Comparison of ENCODE assay signal across 23 mouse cellular contexts in genomic region chr5:130207299-130207698, GRCm38 (mm10). TPM values are rescaled to one million over a fixed set of nuclear protein-coding genes. Genes with fewer than 3 reads are reported as not detected.
DNase-seq lines count a peak whose midpoint lies in the region; ATAC-seq and TF ChIP-seq lines count a peak whose summit lies in the region.
"Had no signal": no experiment of that assay in that cellular context is flagged by ENCODE, and none has a peak within 500 bp of the region (broad histone marks: within the 10 kb centered on the region; RNA-seq: fewer than 3 reads in every experiment).

No protein-coding gene starts in this region.

- 0 out of 2 replicates have a peak overlapping the region, but pooled peaks have one; percentile 10 for H3K27ac ChIP-seq in gastrocnemius, adult 2 months
- H3K27ac ChIP-seq in lung, embryonic 16.5 days (ENCODE audit: low read length) = peak overlapping the region; percentile 45
- H3K27ac ChIP-seq: forebrain, embryonic 10.5 days; forebrain, embryonic 13.5 days; heart, adult 2 months; heart, embryonic 10.5 days; heart, embryonic 13.5 days; hindbrain, embryonic 12.5 days; hindbrain, embryonic 15.5 days had no signal

- DNase-seq in gastrocnemius, adult 2 months = no peak
- DNase-seq in gastrocnemius, postnatal 14 days = no peak
- peak; percentile 28 for DNase-seq in lung, postnatal 14 days
- peak; percentile 41 to 71 for DNase-seq in lung, postnatal 4 days
- no peak for DNase-seq in cerebellum, postnatal 14 days
- no peak for DNase-seq in left cerebral cortex, adult 9 months (ENCODE audit: low spot score in 2 of 2)
- no peak for DNase-seq in gastrocnemius, postnatal 36 days
- DNase-seq: adrenal gland, postnatal 10 days; cerebellum, adult 11 months; cerebellum, adult 2 months; cerebellum, postnatal 10 days; gastrocnemius, postnatal 25 days; heart, adult 2 months; heart, postnatal 14 days had no signal

- peaks cover 35% of the 10 kb centered on the region for H3K36me3 ChIP-seq in lung, embryonic 16.5 days (ENCODE audit: control insufficient read depth, insufficient read depth, low read length)

- WGBS in lung, embryonic 16.5 days = 65% methylated on average over 4 of the region's 4 CpGs

- H3K4me1 ChIP-seq in lung, embryonic 16.5 days (replicated peaks; ENCODE audit: control insufficient read depth, insufficient read depth, low read length) = 0 out of 2 replicates have a peak, but pooled peaks cover 2% of the 10 kb centered on the region
- H3K4me1 ChIP-seq: forebrain, embryonic 10.5 days; forebrain, embryonic 13.5 days; heart, embryonic 10.5 days; hindbrain, embryonic 12.5 days; hindbrain, embryonic 15.5 days had no signal

- H3K4me2 ChIP-seq in lung, embryonic 16.5 days (ENCODE audit: low read depth, low read length) = no peak overlapping the region
- H3K4me2 ChIP-seq: forebrain, embryonic 13.5 days; heart, embryonic 13.5 days; hindbrain, embryonic 12.5 days; hindbrain, embryonic 15.5 days had no signal

- no peak for TF ChIP-seq CTCF in gastrocnemius, adult 2 months (IDR thresholded peaks at IDR 0.05)

- peak; percentile 84 for ATAC-seq in lung, embryonic 16.5 days (ENCODE audit: low read depth)
- ATAC-seq: activated CD4-positive, CD25-positive, alpha-beta regulatory T cell, adult 4 months; forebrain, embryonic 13.5 days; forebrain, embryonic 16.5 days had no signal

- no peaks in the 10 kb centered on the region for H3K9me3 ChIP-seq in lung, embryonic 16.5 days (ENCODE audit: control insufficient read depth, low read length)
- H3K9me3 ChIP-seq: forebrain, embryonic 10.5 days; forebrain, embryonic 13.5 days; heart, embryonic 10.5 days; heart, embryonic 13.5 days; hindbrain, embryonic 12.5 days; hindbrain, embryonic 15.5 days had no signal

- H3K9ac ChIP-seq in lung, embryonic 16.5 days (ENCODE audit: low read length) = no peak overlapping the region
- H3K9ac ChIP-seq: forebrain, embryonic 13.5 days; heart, embryonic 13.5 days; hindbrain, embryonic 12.5 days; hindbrain, embryonic 15.5 days had no signal

- no peaks in the 10 kb centered on the region for H3K27me3 ChIP-seq in lung, embryonic 16.5 days (ENCODE audit: control insufficient read depth, insufficient read depth, low read depth, low read length)
- H3K27me3 ChIP-seq: forebrain, embryonic 13.5 days; heart, embryonic 13.5 days; hindbrain, embryonic 12.5 days; hindbrain, embryonic 15.5 days had no signal

- no peak overlapping the region for H3K4me3 ChIP-seq in gastrocnemius, adult 2 months
- H3K4me3 ChIP-seq in lung, embryonic 16.5 days (ENCODE audit: low read length) = no peak overlapping the region
- H3K4me3 ChIP-seq: forebrain, embryonic 10.5 days; forebrain, embryonic 13.5 days; heart, adult 2 months; heart, embryonic 10.5 days; heart, embryonic 13.5 days; hindbrain, embryonic 12.5 days; hindbrain, embryonic 15.5 days had no signal

- intact Hi-C loops in gastrocnemius, adult 2 months (cut with DNase I) = no loop called here
- intact Hi-C loops in gastrocnemius, postnatal 14 days (cut with DNase I; ENCODE audit: low total_unique reads) = no loop called here
- intact Hi-C loops in gastrocnemius, postnatal 36 days (cut with DNase I) = no loop called here

RNA-seq across cellular contexts. Expression of gene Tmem248, which starts 9.6 kb away (rescaled TPM):
- total RNA-seq in gastrocnemius, adult 2 months (2021) = 10 to 100 TPM; 42.9 to 46.7 TPM
- total RNA-seq in gastrocnemius, postnatal 14 days (2021) = 10 to 100 TPM; 28.6 to 29.6 TPM
- polyA plus RNA-seq in lung, embryonic 16.5 days (2015; fragmentation: Nextera tagmentation; extraction: Ambion mirVana) = 31.5 and 36.3 TPM in 2 replicates
- 10 to 100 TPM; 30.9 to 43.7 TPM for total RNA-seq in gastrocnemius, postnatal 36 days (2021)

RNA-seq across cellular contexts. Expression of gene Rabgef1, which starts 35.7 kb away (rescaled TPM):
- 100 to 1,000 TPM in 1 of 2 experiments, 10 to 100 TPM in 1; 90.5 to 140 TPM for total RNA-seq in gastrocnemius, adult 2 months (2021)
- total RNA-seq in gastrocnemius, postnatal 14 days (2021) = 10 to 100 TPM; 46.4 to 46.9 TPM
- 31.1 and 32.4 TPM in 2 replicates for polyA plus RNA-seq in lung, embryonic 16.5 days (2015; fragmentation: Nextera tagmentation; extraction: Ambion mirVana)
- 10 to 100 TPM; 67.7 to 81.8 TPM for total RNA-seq in gastrocnemius, postnatal 36 days (2021)

RNA-seq across cellular contexts. Expression of gene Sbds, which starts 48.0 kb away (rescaled TPM):
- total RNA-seq in gastrocnemius, adult 2 months (2021) = 10 to 100 TPM; 27.5 to 34.5 TPM
- total RNA-seq in gastrocnemius, postnatal 14 days (2021) = 10 to 100 TPM; 22.6 to 23.4 TPM
- polyA plus RNA-seq in lung, embryonic 16.5 days (2015; fragmentation: Nextera tagmentation; extraction: Ambion mirVana) = 68.1 and 70.8 TPM in 2 replicates
- 10 to 100 TPM; 24.1 to 24.6 TPM for total RNA-seq in gastrocnemius, postnatal 36 days (2021)

RNA-seq across cellular contexts. Expression of gene Tyw1, which starts 48.1 kb away (rescaled TPM):
- 1 to 10 TPM; 9.5 TPM for total RNA-seq in gastrocnemius, adult 2 months (2021)
- total RNA-seq in gastrocnemius, postnatal 14 days (2021) = 1 to 10 TPM; 7.8 to 9.1 TPM
- polyA plus RNA-seq in lung, embryonic 16.5 days (2015; fragmentation: Nextera tagmentation; extraction: Ambion mirVana) = 21.6 and 24.8 TPM in 2 replicates
- total RNA-seq in gastrocnemius, postnatal 36 days (2021) = 10 to 100 TPM in 1 of 2 experiments, 1 to 10 TPM in 1; 9.6 to 10.3 TPM

Comparison
In these comparisons a context has a peak if more than half of its experiments do, and no peak if none do; other contexts are left out.
1. DNase-seq: peak in lung, postnatal 14 days (single experiment) and lung, postnatal 4 days (2 of 2); none in gastrocnemius, adult 2 months (single experiment), gastrocnemius, postnatal 14 days (single experiment), cerebellum, postnatal 14 days (0 of 2), left cerebral cortex, adult 9 months (0 of 2) and gastrocnemius, postnatal 36 days (0 of 2).